Mouse (Mus musculus) kidney, postnatal 10 days (tissue): ENCODE measurements around the gene Pigm.

Source experiments
- DNase-seq: peaks from one replicate; pipeline ENCODE4 v3.0.0; 2021; ENCODE audit warnings: mixed read lengths

Pigm gene

DNA sequence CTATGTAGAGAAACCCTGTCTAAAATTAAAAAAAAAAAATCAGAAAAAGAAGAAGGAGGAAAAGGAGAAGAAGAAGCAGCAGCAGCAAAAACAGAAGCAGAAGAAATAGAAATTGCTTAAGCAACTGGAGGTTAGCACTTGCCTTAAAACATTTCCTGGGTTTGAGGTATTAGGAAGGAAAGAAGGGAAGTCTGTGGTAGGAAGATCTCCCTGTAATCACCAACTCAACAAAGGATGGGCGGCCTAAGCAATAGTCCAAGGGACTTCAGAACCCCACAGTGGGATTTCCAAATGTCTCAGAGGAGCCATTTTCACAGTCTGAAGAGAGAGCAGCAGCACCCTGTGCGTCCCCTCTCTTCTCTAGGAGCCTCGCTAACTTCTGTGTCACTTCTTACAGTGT, 23.9 kb upstream of the Pigm start:
- no peak for DNase-seq

DNA sequence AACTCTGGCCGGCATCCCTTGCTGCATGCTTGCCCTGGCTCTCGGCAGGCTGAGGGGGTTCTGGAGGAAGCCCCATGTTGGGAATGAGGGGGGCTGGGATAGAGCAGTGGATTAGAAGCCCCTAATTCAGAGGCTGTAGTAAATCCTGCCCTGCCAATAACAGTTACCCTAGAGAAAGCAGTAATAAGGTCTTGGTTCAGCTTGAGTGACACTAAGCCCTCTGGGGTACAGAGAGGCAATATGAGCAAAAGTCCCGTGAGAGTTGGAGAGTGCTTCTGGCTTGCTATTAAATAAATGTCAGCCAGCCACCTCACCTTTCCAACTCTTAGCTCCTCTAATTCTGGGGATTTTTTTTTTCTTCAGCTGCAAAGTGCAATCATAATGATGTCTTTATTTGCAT, 21.0 kb upstream of the Pigm start:
- DNase-seq: no peak

DNA sequence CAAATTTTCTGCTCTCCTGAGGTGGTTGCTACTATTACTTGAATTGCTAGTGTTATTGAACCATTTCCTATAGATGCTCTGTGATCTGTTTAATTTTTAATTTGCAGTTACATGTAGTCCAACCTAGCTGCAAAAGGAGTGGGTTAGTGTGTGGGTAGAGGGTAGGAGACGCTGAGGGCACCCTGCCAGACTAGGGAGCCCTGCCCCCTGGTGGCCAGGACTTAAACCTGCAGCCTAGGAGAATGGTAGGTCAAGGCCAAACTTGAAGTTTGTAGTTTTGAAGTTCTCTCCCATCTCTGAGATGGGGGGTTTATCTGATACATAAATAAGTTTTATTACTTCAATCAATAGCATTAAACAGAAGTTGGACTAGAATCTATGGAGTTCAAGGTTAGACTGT, 18.8 kb upstream of the Pigm start:
- DNase-seq: peak; percentile 79

DNA sequence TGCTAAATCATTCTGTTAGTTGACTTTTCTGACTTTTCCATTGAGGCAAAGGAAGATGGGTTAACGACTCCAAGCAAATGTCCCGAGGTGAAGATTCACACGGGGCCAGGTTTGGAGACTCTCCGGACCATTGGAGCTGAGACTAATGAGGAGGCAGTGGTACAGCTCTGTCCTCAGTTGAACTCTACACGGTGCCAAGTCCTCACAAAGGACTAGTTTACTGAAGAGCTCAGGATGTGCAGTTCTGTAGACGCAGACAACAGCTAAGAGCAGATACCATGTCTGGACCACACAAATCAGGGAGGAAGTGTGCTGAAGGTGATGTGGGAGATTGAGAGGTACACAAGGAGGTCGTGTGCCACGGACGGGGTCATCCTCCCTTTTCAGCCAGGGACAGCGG, 18.0 kb upstream of the Pigm start:
- no peak for DNase-seq

DNA sequence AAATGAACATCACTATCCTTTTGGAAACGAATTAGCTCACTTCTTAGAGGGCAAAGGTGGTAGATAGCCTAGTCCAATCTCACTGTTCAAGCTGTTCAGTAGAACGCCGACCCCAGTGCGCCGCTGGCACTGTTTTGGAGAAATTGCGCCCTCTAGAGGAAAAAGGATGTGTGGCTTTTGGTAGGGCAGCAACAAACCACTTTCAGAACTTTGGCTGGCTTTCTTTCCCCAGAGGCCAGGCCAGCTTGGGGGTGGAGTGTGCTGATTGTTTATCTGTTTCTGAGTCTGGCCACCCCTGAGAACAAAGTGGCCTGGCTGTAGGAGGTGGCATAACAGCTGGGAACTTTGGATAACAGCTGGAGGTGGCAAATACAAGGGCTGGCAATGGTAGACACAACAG, 11.7 kb upstream of the Pigm start:
- DNase-seq: peak; percentile 50

DNA sequence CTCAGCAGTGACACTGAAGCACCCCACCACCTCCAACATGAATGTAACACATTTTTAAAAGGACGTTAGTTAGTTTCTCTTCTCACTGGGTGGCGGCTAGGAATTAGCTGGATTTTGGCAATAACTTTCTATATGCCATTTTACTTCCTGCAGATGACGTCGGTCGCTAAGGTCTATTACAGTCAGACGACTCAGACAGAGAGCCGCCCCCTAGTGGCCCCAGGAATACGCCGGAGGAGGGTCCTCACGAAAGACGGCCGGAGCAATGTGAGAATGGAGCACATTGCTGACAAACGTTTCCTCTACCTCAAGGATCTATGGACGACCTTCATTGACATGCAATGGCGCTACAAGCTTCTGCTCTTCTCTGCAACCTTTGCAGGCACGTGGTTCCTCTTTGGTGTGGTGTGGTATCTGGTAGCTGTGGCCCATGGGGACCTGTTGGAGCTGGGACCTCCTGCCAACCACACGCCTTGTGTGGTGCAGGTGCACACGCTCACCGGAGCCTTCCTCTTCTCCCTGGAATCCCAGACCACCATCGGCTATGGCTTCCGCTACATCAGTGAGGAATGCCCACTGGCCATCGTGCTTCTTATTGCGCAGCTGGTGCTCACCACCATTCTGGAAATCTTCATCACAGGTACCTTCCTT, 7.5 kb upstream of the Pigm start:
- peak; percentile 74 for DNase-seq

DNA sequence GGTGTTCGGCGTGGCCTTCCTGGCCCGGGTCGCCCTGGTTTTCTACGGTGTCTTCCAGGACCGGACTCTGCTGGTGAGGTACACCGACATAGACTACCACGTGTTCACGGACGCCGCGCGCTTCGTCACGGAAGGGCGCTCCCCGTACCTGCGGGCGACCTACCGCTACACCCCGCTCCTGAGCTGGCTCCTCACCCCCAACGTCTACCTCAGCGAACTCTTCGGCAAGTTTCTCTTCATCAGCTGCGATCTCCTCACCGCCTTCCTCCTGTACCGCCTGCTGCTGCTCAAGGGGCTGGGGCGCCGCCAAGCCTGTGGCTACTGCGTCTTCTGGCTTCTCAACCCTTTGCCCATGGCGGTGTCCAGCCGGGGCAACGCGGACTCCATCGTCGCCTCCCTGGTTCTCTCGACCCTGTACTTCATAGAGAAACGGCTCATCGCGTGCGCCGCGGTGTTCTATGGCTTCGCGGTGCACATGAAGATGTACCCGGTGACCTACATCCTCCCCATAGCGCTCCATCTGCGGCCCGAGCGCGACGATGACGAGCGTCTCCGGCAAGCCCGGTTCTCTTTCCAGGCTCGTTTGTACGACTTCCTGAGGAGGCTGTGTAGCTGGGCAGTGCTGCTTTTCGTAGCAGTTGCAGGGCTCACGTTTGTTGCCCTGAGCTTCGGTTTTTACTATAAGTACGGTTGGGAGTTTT, 562 bp downstream of the Pigm start:
- peak; percentile 52 for DNase-seq

DNA sequence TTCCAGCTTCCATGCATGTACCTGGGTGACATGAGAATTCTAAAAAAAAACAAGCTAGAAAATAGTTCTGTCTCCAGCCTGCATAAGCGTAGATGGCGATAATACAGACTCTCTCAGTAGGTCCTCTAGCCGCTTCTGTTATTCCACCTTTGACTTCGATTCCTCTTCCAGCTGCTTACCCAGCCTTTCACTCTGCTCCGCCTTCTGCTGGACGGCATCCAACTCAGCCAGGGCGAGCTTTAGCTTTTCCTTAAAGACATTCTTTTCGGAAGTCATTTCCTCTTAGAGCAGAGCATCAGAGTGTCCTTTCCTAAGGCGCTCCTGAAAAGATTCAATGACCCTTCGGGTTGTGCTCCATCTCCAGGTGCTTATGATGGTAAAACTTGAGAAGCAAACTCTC, 3.7 kb downstream of the Pigm start:
- DNase-seq: peak; percentile 82

DNA sequence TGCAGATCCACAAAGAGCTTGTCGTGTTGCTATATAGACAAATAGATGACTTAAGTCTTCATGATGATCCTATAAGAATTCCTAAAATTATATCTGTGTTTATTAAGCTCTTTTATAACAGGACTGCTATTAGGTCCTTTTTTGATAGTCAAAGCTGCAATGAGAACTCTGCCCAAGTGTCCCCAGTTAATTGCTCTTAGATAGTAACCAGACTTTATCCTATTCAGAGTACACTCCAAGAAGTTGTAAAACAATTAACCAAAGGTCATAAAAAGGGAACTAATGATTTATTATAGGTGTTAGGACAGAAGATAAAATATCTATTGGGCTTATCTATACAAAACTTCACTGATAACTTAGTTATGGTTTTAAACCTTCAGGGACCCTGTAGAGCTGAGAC, 5.7 kb downstream of the Pigm start:
- no peak for DNase-seq

DNA sequence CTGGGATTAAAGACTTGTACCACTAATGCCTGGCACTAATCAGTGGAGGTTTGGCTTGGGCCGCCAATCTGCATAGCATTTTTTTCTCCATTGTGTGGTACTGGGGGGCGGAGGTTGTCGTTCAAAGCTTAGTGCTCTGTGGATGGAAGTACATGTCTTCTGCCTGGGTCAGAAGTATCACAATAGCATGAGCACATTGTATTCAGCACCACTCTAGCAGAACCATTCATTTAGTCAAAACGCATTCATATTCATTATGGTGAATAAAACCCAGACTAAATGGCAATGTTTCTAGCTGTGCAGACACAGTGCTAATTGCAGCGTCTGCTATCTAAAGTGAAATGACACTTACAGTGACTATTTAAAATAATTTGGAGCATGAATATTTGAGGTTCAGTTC, 10.9 kb downstream of the Pigm start:
- no peak for DNase-seq

DNA sequence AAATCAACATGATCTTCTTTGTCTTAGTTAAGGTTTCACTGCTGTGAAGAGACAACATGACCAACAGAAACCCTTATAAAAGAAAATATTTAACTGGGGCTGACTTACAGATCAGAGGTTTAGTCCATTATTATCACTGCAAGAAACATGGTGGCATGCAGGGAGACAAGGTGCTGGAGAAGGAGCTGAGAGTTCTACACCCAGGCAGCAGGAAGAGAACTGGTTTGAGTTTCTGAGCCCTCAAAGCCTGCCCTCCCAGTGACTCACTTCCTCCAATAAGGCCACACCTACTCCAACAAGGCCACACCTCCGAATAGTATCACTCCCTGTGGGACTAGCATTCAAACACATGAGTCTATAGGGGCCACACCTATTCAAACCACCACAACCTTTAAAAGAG, 14.4 kb downstream of the Pigm start:
- no peak for DNase-seq

DNA sequence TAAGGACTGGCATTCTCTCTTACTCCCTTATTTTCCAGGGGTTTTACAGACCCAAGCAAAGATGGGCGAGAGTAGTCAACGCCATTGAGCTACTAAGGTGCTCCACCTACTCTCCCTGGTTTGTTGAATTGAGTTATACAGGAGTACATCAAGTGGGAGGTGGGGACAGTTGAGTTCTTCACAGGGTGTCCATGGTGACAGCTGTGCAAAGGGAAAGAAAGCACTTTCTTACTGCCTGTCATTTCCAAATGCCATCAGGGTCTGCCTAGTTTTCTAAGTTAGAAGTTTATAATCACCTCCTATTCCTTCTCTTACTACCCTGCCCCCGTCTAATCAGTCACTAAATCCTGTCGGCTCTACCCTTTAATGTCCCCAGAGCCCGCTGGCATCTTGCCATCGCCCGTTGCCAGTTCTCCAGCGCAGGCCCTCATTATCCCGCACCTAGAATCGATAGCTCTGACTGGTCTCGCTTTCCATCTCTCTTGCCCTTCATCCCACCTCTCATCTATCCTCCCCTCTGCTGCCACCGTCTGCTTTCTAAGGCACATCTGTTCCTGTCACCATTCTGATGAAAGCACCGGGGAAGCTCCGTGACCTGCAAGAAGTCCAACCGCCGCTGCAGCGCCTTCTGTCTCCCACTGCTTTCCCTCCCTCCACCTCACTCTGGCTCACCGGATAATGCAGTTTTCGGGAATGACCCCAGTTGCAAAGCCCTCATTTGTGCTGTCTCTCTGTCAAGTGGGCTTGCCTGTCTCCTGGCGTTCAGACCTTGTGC, 15.6 kb downstream of the Pigm start:
- peak; percentile 37 for DNase-seq

DNA sequence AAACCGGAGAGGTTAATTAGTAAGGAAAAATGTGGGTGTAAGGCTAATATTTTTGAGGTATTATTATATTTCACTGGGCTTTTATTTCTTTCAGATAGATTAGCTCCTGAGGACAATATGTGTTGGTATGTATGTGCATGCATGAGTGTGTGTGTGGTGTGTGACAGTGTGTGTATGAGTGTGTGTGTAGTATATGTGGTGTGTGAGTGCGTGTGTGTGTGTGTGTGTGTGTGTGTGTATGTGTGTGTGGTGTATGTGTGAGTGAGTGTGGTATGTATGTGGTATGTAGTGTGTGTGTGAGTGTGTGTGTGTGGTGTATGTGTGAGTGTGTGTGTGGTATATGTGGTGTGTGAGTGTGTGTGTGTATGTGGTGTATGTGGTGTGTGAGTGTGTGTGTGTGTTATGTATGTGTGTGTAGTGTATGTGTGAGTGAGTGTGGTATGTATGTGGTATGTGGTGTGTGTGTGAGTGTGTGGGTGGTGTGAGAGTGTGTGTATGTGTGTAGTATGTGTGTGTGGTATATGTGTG, 16.4 kb downstream of the Pigm start:
- DNase-seq: no peak

DNA sequence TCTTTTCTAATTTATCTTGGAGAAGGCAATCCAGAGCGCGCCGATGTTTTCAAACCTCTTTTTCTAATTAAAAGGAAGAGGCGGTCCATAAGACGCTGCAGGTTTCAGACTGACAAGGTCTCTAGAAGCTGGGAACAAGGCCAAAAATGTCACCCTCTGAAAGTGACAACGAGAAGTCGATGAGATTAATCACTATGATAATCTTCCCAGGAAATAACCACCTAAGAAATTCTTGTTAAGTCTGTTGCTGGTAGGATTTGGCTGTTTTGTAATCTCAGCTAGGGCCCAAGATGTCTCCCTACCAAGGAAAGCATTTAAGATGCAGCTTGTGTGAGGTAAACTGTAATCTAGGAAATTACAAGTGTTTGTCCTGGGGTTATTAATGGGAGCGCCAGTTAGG, 17.4 kb downstream of the Pigm start:
- DNase-seq: no peak

DNA sequence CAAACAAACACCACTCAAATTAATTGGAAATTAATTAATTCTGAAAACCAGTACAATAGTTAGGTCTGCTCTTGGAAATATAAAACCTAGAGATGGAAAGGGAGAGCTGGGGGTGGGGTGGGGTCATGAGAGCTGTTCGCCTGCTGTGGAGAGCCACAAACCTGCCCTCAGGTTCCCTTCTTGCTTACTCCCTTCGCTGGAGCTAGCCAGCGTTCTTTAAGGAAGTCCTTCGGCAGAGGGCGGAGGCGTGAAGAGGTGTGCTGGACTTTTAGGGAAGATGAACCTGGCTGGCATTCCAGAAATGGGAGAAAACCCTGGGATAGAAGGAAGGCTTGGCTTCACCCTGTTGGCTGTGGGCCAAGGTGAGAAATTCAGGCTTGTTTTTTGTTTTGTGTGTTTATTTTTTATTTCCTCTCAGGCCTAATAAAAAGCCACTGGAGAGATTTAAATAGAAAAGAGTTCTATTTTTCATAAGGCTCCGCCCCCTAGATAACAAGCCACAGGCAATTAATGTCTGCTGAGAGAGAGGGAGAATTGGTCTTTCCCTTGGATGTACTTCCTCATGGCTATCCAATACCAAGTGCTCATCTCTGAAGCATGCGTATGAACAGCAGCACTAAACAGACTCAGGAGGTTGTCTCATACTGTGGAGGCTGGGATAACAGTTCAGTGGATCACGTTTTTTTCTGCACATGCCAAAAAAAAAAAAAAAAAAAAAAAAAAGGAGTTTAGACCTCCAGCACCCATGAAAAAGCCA, 20.8 kb downstream of the Pigm start:
- DNase-seq: no peak

DNA sequence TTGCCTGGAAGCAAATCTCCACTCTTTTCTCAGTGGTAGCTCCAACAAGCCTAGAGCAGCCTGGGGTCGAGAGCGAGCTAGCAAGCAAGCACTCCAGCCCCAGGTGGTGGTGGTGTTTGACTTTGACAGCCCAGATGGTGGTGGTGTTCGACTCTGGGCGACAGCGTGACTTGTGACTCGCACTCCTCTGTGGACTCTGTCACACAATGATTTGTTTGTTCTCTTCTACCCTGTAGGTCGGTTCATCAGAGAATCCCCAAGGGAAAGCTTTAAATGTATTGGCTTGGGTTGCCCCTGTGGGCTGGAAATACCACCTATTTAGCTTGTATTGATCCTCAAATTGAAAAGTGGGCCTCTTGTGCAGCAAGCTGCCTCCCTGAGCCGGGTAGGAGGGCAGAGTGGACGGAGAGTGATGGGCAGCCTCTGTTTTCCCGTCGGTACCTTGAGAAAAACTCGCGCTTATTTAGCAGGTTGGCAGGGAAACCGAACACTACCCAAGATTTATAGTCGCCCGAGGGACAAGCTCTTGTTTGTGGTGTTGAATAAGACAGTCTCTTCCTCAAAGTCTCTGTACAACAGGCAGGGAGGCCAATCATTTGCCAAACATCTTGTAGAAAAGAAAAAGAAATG, 29.8 kb downstream of the Pigm start:
- DNase-seq: no peak

DNA sequence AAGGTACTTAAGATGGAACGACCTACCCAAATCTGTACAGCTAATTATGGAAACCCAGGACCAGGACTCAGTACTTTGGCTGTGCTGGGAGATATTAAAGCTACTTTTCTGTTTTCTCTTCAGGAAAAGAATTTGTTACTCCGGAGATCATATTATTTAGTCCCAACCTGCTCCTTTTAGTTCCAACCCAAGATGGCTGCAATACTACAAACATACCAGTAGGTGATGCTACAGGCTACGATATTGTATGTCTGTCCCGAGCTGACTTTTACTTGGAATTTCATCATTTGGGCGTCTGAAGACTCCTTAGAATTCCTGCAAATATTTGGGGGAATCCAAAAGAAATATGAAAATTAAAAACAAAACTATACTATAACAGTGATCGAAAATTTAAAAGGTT, 32.6 kb downstream of the Pigm start:
- DNase-seq: no peak

DNA sequence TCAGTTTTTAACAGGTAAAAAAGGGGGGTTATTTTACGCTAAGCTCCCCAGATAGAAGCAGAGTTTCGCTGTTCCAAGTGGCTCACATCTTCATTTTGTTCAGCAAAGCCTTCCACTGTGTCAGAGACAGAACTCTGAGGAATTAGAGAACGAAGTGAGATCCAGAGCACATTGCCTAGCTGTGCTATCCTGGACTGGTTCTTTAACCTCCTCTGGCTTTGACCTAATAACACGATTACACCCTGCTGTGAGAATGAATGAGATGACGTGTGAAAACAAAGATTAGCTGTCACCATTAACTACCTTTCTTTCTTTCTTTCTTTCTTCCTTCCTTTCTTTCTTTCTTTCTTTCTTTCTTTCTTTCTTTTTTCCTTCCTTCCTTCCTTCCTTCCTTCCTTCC, 33.1 kb downstream of the Pigm start:
- DNase-seq: no peak

DNA sequence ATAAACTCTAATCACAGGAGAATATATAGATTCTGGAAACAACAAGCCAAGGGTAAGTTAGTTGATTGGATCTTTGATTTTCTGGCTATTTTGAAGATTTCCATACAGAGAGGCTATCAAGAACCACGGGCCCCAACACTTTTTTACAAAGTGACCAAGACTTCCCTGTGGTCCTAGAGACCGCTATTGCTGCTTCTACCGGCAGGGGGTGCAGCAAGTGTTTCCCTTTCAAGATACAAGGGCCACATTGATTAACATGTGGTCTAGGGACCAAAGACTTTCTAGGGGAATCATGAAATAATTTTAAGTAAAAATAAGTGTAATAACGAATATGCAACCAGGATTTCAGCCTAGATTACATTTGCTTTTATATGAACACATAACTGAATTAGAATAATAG, 34.5 kb downstream of the Pigm start:
- peak; percentile 87 for DNase-seq

DNA sequence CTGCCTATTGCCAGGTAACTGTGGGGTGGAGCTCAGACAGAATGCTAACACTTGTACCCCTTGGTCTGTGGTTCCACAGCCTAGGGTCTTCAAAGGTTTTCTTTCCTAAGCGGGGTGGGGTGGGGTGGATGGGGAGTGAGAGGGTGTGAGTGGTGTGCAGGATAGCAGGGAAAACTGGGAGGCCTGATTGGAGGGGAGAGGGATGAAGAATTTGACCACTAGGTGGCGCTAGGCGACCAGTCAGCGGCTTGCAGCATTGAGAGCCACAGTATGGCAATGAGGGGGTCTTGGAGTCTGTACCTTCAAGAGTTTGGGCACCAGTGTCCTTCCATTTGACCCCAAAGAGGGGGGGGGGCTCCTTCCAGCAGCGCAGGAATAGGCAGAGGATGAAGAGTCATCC, 35.9 kb downstream of the Pigm start:
- peak; percentile 92 for DNase-seq

DNA sequence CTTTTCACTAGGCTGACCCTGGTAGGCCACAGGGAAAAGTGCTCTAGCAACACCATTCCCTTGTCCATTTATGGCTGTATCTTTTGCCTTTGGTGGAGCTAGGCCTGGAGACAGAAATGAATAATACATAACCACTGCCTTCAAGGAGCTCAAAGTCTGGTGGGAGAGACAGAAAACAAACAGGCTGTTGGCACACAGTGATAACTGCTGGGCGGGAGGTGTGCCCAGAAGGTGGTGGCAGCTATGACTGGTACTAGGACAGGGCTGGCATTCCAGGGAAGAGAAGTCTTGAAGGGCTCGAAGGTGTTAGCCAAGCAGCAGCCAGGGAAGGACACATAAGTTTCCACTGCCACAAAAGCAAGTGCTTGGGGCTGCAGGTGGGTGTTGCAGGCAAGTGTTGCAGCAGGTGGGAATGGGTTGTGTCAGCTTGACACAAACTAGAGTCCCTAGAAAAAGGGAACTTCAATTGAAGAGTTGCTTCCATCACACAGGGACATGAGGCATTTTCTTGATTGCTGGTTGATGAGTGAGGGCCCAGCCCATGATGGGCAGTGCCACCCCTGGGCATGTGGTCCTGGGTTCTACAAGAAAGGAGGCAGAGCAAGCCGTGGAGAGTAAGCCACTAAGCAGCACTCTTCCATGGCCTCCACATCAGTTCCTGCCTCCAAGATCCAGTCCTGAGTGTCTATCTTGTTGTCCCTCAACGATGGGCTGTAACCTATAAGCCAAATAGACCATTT, 37.3 kb downstream of the Pigm start:
- DNase-seq: no peak

DNA sequence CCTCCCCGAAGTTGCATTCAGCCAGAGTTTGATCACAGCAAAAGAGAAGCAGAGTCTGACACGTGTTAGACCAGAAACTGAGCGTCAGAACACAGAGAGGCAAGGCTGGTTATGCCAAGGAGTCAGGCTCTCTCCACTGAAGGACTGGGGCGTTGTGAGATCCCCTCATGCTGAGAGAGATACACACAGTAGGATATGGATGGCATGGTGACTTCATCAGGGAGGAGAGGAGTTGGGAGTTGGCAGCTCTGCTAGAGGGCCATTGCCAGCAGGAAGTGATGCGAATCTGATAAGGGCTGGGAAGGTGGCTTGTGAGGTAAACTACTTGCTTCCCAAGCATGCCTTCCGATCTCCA, 37.9 kb downstream of the Pigm start:
- DNase-seq: no peak
